Mouse (Mus musculus) heart, postnatal 4 days (tissue): ENCODE results near the gene Mat2a. TPM values are rescaled to one million over a fixed set of nuclear protein-coding genes. Genes with fewer than 3 reads are reported as not detected.

Source experiments
- total RNA-seq, 2 experiments: library from RNA; stranded (reverse); gene quantifications; 2 replicates each; pipeline ENCODE4 v1.2.3; 2021

Gene Mat2a
- total RNA-seq, 2 experiments from 2014 or later: 239 to 255 TPM

Other genes with a start within 250 kb of the Mat2a start
- gene Atoh8, start 204.0 kb downstream of the Mat2a start, total RNA-seq: 1 to 10 TPM; 7.2 to 8.6 TPM
- not detected for gene Sftpb, start 134.9 kb downstream of the Mat2a start, total RNA-seq
- 10 to 100 TPM; 28.1 to 29.1 TPM for gene Usp39, start 94.4 kb downstream of the Mat2a start, total RNA-seq
- 10 to 100 TPM; 12.7 to 13.0 TPM for gene 0610030E20Rik, start 92.2 kb downstream of the Mat2a start, total RNA-seq
- gene Tmem150a, start 84.1 kb downstream of the Mat2a start, total RNA-seq: 10 to 100 TPM in 1 of 2 experiments, 1 to 10 TPM in 1; 9.8 to 12.3 TPM
- 10 to 100 TPM; 41.1 to 42.4 TPM for gene Rnf181, start 72.6 kb downstream of the Mat2a start, total RNA-seq
- 10 to 100 TPM; 33.4 to 36.0 TPM for gene Vamp5, start 59.1 kb downstream of the Mat2a start, total RNA-seq
- gene Vamp8, start 48.9 kb downstream of the Mat2a start, total RNA-seq: 100 to 1,000 TPM; 105 to 121 TPM
- 10 to 100 TPM; 26.8 to 28.2 TPM for gene Ggcx, start 25.2 kb downstream of the Mat2a start, total RNA-seq
- gene Sh2d6, start 82.1 kb upstream of the Mat2a start, total RNA-seq: under 1 TPM in 1 of 2 experiments, not detected in 1; 0.20 TPM
- 10 to 100 TPM; 11.5 to 12.9 TPM for gene Capg, start 104.8 kb upstream of the Mat2a start, total RNA-seq
- gene Elmod3, start 158.9 kb upstream of the Mat2a start, total RNA-seq: 10 to 100 TPM in 1 of 2 experiments, 1 to 10 TPM in 1; 7.6 to 10.2 TPM
- gene Retsat, start 158.9 kb upstream of the Mat2a start, total RNA-seq: 100 to 1,000 TPM in 1 of 2 experiments, 10 to 100 TPM in 1; 91.3 to 105 TPM
- 10 to 100 TPM; 31.2 to 32.5 TPM for gene Tgoln1, start 177.4 kb upstream of the Mat2a start, total RNA-seq